Mouse (Mus musculus) sigmoid colon, adult 10 weeks (tissue): ENCODE results near the gene Grb10. TPM values are rescaled to one million over a fixed set of nuclear protein-coding genes. Genes with fewer than 3 reads are reported as not detected.

ENCODE experiments used
- polyA plus RNA-seq: library from polyadenylated mRNA; stranded (reverse); fragments of 350-450 nt; fragmentation: Illumina TruSeq; extraction: RNeasy Lipid Tissue Mini Kit (QIAGEN cat#74804); gene quantifications from one replicate; pipeline ENCODE4 v1.2.3, GENCODE M21; 2014; ENCODE audit warnings: low read depth, low replicate concordance

Grb10 gene
- 11.7 TPM for polyA plus RNA-seq

GRCm38 (mm10) chr11:12038470-12038985, at the start of gene Grb10:
TSS of gene Grb10 (minus strand) at chr11:12038683.

GRCm38 (mm10) chr11:11897645-11898357, 140.7 kb downstream of the Grb10 start, which contains the start of gene Ddc:
TSS of gene Ddc (minus strand) at chr11:11898144.

Other genes starting within 250 kb of the Grb10 start
- 11.0 TPM for gene Fignl1, start 229.7 kb downstream of the Grb10 start, polyA plus RNA-seq
- gene Ddc, start 140.5 kb downstream of the Grb10 start, polyA plus RNA-seq, result 151 TPM